Mouse (Mus musculus) neural tube, embryonic 10.5 days (tissue): ENCODE data around the gene Tnik.

Experiments
- DNase-seq: peaks from one replicate; pipeline ENCODE4 v3.0.0-alpha.2; 2017; ENCODE audit warnings: low spot score; ENCODE audit errors: extremely low spot score

Gene Tnik

DNA sequence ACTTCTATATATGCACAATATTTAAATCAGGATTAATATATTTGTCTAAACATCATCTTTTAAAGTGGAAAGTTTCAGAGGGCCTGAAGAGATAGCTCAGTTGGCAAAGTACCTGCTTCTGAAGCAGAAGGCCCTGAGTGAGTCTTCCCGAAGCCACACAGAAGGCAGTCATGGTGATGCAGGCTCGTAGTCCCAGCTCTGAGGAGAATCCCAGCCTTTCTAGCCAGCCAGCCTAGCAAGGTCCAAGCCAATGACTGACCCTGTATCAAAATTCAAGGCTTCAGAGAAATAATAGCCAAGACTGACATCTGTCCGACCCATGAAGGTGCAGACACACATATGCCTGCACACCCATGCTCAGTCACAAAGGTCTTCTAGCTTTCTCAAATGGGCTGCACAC lies 279.9 kb downstream of the Tnik start:
- no peak for DNase-seq

DNA sequence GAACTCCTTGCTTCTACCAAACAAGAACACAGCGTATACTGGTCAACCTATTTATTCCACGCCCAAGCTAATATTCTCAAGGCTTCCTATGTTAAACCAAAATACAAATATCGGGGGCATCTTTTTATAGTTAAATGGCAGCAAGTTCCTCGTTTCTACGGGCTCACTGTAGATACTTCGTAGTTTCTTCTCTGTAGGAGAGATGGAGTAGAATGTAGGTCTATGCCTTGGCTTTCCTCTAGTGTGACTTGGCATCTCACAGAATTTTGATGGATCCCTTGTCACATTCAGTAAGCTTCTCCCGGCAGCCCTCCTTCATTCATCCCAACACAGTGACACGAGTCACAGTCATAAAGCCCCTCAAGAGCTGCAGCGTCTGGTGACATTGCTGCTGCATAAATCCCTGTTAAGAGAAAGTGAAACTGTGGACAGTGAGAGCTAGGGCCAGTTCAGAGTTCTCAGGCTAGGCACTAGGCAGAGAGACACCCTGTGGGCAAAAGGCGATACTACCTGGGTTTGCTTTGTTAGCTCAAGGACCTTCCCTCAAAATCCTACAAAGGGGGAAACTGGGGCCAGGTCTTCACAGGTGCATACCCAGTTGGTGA lies 280.5 kb downstream of the Tnik start:
- no peak for DNase-seq

DNA sequence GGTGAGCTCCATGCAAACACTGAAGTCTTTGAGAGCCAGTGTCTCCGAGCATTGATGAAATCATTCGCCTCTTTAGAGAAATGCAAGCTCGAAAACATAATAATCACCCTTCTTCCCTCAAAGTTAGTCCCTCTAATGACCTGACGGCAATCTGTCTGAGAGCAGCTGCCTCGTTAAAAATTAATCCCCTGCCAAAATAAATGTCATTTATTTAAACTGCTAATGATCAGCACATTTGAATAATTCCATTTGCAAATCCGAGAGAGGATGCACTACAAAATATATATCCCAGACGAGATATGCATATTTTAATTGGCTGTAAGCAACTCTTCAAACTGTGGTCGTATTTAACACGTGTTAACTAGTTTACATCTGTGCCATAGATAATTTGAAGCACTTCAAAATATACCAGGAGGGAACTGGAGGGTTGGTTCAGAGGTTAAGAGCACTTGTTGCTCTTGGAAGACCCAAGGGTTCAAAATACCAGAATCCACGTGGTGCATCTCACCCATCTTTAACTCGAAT lies 281.4 kb downstream of the Tnik start:
- no peak for DNase-seq

DNA sequence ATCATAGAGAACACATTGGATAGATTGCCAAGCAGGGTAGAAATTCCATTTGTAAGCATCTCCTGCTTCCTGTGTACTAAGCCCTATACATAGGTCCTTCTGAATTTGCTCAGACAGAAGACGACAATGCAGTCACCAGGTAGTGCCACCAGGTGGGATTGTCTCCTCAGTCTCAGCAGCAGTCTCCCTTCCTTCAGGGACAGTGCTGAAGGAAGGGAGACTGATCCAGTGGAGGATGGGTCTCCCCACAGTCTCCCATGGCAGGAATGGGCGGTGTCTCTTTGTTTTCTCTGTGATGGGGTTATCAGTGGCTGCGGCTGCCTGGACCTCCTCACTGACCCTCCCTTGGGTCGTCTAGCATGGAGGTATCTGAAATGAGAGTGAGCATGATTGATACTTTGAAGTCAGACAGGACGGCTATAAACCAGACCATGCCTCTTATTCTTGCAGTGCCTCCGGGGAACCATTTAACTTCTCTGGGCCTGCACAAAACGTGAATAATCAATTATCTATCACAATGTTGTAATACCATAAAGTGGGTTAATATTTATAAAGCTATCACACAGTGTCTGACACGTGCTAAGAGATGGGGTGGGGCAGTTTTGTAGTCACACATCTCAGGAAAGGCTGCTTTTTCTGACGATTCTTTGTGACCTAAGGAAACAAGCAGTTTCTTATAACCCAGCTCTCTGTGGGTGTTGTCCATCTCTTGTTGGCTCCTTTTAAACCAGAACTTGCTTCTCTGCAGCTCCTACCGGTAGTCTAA lies 285.1 kb downstream of the Tnik start:
- no peak for DNase-seq

DNA sequence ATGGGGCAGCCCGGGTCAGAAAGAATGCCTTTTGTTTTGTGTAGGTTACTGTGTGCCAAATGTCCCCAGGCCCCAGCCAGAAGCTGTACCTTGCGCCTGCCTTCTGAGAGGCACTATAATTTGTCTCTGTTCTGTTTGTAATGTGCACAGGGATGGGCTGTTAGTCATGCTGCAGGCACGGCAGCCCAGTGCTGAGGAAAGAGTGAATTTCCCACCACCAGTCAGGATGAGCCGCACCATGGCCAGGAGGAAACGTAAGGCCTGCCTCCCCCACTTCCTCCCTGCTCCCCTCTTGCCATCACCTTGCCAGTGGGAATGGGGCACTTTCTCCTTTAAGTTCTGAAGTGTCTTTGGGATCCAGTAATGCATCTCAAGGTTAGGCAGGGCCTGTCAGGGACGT lies 286.4 kb downstream of the Tnik start:
- no peak for DNase-seq

DNA sequence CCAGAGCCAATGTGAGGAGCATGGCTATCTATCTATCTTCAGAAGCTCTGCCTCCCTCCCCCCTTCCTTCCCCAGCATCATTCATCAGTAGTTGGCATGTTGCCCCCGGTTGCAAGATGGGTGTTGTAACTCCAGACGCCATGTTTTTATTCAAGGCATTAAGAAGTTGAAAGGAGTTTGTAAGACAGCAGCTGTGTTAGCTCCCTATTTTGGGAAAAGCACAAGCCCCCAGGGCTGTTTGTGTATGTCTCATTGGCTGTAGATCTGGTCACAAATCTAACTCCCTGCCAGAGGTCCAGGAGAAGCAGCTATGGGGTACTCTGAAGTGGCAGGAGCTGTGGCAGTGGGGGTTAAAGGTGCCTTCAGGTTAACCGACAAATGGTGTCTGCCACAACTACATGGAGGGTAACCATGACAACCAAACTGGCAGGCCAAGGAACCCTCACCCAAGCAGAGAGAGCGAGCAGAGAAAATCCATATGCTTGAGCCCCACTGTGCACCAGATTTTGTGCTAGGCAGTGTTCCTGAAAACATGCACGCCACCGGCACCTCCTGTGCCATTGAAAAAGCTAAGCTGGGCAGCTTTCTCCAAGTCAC lies 287.6 kb downstream of the Tnik start:
- no peak for DNase-seq

DNA sequence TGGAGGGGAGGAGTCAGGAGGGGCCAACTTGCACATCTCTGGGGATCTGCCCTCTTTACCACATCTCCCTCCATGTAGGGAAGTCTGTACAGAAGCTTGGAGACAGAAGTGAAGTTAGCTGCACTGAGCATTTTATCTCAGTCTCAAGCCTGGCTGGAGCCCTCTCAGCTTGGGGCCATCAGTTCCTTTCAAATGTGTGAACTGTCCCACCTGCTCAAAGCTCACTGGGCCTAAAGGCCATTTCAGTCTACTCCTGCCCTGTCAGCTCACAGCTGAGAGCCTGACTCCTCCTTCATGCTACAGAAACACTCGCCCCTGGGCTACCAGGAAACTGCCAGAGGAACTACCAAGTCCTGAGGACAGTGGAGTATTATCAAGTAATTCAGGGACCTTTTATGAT lies 288.7 kb downstream of the Tnik start:
- DNase-seq, result no peak

DNA sequence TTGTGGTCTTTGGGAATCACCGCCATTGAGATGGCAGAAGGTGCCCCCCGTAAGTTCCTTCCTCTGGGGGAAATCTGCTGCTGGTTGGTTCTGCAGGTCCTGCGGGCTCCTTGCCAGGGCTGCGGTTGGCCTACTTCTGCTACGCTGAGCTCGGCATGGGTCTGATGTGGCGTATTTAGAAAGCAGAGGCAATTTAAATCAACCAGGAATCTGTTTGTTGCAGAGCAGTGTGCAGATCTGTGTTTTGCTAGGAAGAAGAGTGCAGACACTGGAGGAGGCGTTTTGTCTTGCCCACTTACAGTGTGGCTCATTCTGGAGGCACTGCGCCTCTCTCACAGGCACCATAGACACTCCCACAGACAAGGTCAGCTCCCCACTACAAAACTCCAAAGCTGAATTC lies 291.9 kb downstream of the Tnik start:
- no peak for DNase-seq

DNA sequence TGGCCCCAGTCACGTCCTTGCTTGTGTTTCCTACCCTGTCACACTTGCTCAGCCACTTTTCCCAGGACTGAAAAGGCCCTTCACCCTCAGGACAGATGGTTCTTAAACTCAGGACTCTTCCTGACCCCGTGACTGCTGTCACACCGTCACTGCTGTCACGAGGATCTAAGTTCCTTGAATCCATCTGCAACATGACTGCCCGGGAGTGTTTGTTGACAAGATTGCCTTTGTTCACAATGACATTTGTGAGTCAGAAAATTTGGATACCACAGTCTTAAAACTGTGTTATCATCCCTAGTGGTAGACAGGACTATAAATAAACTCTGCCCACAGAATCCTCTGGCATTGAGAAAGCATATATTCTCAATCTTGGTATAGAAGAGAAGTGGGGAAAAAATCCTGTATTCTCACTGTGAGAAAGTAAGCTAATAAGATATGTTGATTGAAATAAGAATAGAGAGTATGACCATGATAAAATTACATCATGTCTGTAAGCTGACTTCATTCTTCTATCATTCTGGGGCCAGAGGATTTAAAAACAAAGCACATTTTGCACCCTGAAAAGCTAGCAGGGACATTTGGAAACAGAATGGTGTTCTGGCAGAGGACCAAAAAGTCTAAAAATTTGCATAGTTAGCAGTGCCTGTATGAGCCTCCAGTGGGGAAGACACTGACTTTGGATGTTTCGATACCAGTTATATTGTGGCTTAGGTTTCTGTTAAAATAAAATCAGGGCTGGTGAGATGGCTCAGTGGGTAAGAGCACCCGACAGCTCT lies 293.0 kb downstream of the Tnik start:
- no peak for DNase-seq

DNA sequence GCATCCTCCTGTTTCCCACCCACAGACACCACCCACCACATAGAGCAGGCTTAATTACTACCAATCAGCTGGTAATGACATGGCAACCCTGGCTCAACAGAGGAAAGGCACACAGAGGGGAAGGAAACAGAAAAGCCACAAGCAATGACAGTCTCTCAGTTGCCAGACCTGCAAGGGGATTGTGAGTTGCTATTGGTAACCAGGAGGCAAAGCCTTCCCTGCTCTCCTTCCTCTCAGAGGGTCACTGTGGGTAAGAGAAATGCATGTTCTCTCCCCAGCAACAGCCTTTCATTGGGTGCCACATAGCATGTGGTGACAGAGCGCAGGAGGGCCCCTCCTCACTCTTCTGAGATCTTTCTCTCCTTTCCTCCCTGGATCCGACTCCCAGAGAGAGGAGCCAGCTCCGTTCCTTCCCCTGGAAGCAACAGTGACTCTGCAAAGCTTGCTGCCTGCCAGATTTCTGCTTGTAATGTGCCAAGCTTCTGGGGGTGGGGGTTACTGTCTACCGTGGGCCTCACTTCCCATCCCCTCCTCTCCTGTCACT lies 295.4 kb downstream of the Tnik start:
- no peak for DNase-seq

DNA sequence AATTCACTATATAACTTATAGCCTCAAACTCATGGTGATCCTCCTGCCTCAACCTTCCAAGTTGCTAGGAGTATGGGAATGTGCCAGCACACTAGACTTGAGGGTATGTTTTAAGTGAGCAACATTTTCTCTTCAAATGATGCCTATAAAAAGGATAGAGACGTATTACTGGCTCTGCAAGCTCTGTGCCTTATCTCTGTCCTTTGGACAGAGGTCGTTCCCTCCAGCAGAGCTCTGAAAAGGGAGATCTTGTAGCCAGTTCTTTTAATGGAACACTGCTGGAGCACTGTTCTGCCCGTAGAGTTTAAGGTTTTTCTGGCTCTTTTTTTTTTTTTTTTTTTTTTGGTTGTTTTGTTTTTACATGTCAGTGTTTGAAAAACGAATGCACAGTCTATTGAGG lies 298.4 kb downstream of the Tnik start:
- DNase-seq, result no peak

DNA sequence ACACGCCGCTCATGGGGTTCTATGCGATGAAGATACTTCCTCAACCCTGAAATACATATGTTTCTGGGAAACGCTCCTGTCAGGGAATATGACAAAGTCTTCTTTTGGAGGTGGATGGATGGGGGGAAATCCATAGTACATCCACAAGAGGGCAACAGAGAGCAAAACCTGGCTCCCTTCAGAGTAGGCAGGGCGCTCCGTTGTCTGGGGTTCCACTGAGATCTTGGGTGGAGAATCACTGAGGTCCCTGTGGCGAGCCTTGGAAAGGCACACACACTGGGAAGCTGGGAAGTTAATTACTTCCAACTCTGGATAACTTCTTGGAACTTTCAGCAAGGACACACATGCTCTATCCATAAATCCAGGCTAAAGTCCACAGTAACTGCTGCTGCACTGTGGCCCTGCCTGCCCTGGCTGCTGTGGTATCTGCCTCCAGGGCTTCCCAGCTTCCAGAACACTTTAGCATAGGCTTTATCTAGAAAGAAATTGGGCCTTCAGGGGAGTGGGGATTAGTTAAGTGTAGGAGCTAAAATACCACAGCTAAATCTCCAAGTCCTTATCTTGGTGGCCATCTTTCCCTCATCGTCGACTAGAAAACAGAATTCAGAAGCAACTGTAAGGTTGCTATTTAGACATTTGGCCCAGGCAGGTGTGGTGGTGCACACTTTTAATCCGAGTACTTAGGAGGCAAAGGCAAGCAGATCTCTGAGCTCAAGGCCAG lies 299.8 kb downstream of the Tnik start:
- DNase-seq, result no peak

DNA sequence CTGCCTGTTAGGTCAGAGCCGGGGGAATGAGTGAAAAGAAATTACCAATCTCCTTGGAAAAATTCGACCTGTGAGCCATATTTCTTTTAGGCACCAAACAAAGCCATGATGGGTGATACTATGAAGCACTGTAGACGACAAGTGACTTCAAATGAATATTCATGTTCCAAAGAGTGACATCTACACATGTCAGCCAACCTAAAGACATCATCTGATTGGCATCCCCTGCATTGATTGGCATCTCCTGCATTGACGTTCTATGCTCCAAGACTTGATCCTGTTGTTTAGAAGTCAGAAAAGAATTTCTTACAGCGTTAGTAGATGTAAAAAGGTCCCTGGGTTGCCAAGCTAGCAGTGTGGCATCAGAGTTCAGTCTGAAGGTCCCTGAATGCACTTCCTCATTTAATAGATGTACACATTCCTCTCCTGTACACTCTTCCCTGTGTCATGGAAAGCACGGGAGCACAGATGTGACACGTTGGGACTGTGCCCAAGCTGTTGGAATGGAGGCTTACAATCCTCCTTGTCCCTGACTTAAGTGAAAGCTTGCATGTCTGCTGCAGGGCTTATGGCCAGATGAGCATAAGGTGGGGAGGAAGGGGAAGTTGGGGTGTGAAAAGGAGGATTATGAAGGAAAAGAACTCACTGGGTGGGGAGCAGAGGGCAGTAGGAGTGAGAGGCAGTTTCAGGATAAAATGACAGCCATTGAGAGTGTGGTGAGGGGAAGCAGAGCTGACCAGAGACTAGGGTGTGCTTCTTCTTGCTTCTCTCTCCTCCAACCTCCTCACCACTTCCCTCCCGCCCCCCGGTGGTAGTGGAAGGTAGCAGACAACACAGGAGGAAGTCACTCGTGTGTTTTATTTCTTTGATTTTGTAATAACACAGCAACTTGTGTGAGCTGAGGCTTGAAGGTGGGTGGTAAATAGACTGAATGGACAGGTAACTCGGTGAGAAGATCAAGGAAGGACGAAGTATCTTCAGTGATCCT lies 301.6 kb downstream of the Tnik start:
- DNase-seq, result no peak

DNA sequence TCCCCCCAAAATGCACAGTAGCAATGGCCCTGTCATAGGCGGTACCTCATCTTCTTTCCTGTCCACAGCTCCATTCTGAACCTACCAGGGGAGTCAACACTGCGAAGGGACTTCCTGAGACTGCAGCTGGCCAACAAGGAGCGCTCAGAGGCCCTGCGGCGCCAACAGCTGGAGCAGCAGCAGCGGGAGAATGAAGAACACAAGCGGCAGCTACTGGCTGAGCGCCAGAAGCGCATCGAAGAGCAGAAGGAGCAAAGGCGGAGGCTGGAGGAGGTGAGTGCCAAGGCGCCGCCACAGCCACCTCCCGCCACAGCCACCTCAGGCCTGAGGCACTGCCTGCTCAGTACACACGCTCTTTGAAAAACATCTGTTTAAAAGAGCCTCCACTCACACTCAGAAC lies 314.3 kb downstream of the Tnik start:
- DNase-seq, result no peak

DNA sequence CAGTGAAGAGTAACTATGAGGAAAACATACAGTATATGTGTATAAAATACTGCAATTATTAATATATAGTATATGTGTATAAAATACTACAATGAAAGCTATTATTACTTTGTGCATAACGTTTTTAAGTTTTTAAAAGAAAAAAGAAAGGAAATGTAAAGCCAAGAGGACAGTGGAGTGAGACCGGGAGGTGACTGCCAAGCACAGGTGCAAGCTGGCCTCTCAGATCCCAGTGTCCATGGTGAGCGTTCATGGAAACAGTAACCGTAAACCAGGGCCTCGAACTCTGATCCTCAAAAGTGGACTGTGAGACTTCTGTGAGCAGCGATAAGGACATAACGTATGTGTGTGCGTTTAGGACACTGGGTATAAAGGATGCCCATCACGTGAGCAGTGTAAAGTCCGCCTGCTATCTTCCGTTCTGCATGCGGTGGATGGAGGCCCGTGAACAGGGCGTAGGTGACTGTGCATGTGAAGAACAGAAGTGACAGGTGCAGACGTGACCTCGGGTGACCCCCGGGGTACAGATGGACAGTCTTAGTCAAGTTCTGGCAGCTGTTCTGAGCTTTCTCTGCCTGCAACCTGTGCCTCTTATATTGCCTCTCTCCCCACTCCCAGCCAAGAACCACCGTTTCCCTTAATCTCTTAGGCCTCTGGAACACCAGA lies 316.1 kb downstream of the Tnik start:
- no peak for DNase-seq

DNA sequence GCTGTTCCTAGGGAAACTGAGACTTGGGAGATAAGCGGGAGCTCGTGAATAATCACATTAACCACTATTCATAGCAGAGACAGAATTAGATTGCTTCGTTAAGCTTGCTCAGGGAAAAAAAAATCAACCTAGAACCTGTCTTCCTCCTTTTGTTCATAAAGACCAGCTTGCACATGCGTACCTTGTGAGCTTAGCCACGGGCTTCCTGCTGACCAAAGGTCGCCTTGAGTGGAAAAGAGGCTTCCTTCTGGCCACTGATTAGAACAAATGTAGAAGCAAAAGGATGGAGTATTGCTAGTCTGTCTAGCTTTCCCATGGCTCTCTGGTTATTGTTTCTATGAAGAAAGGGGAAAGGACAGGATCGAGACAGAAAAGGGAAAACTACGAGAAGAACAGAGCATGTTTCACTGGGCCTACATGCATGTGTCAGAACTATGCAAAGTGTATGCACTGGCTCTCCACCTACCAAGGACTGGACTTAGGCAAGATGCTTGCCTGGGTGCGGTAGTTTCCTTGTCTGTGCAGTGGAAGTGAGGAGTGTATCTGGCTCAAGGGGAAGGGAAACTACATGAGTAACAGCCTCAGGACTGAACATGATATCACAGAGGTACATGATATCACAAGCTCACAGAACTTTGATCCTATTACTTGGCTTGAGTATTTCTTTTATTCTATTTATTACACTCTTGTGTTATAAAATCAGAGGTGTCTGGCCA lies 322.9 kb downstream of the Tnik start:
- DNase-seq, result no peak

DNA sequence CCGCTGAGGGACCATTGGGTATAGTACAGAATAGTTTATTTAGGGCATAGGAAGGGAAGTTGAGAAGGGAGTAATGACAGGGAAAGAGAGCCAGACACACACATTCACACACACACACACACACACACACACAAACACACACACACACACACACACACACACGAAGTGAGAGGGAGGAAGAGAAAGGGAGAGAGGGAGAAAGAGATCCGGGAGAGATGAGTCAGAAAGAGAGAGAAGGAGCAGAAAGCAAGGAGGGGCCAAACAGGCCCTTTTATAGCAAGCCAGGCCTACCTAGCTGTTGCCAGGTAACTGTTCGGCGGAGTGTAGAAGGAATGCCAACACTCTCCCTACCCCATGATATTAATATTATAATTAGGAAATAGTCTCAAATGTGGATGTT lies 324.8 kb downstream of the Tnik start:
- no peak for DNase-seq

DNA sequence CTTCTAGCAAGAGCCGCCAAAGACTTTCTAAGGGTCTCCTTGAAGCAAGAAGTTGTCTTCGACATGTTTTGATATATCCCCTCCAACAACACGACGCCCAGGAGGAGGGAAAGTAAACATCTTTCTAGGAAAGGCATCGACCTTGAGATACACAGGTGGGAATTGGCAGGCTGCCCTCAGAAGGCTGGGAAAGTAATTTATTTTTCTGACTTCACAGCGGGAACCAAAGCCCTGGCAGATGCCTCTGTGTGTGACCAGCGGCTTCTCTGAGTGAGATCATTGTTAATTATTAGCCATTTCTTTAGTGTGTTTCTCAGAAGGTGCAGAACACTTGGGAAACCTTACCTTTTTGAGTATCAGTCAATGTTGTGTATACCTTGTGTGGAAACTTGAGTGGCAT lies 328.3 kb downstream of the Tnik start:
- no peak for DNase-seq

DNA sequence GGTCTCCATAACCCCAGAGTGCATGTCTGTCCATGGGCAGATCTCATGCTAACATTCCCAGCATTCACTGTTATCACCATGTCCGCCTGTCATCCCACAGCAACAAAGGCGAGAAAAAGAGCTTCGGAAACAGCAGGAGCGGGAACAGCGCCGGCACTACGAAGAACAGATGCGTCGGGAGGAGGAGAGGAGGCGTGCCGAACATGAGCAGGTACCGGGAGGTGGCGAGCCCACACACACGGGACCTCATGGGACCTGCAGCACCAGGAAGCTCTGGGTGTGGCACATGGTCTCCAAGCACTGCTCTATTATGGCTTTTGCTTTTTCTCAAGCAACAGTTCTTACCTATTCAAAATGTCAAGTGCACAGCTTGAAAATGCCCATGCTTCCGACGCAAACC lies 330.9 kb downstream of the Tnik start:
- DNase-seq, result no peak
